Comparison of ENCODE assay signal across 8 mouse cellular contexts in the genomic region with DNA sequence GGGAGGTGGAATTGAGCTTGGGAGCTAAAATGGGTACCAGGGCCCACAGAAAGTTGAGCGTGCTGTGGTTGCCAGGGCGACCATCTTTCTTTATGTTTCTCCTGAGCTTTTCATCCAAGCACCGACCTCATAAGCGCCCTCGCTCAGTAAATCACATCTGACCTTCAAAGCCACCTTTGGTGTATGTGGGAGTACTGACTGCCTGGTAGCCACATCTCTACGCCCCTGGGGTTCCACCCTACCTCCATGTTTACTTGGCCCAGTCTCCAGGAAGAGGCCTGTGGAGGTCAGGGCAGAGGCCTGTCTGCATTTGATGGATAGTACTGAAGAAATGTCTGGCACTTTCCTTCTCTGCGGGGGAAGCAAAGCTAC. TPM values are rescaled to one million over a fixed set of nuclear protein-coding genes. Genes with fewer than 3 reads are reported as not detected.
DNase-seq lines count a peak whose midpoint lies in the region; ATAC-seq and TF ChIP-seq lines count a peak whose summit lies in the region.

No protein-coding gene starts in this region.

- no peak for DNase-seq in forebrain, postnatal 0 days
- peak; percentile 68 for DNase-seq in lung, postnatal 36 days
- DNase-seq in urinary bladder, postnatal 4 days (ENCODE audit: low spot score in 2 of 2): no peak
- no peak for DNase-seq in layer of hippocampus, adult 11-12 months (ENCODE audit: low spot score)

- WGBS in forebrain, postnatal 0 days: 45% methylated on average over 7 of the region's 7 CpGs
- 18% methylated on average over 7 of the region's 7 CpGs for WGBS in kidney, embryonic 15.5 days

- H3K4me2 ChIP-seq in forebrain, postnatal 0 days (ENCODE audit: low read depth): peak overlapping the region; percentile 52
- H3K4me2 ChIP-seq in kidney, embryonic 15.5 days: peak overlapping the region; percentile 59

- no peak for TF ChIP-seq CTCF in forebrain, postnatal 0 days (IDR thresholded peaks at IDR 0.05; ENCODE audit: low read depth)

- H3K9ac ChIP-seq in forebrain, postnatal 0 days: peak overlapping the region; percentile 52
- H3K9ac ChIP-seq in kidney, embryonic 15.5 days: peak overlapping the region; percentile 29; the same call in 1 of the 2 replicates

- no peaks in the 10 kb centered on the region for H3K36me3 ChIP-seq in megakaryocyte, embryonic 14.5 days (replicated peaks; ENCODE audit: low read length)
- no peaks in the 10 kb centered on the region for H3K36me3 ChIP-seq in forebrain, postnatal 0 days (ENCODE audit: insufficient read depth)
- no peaks in the 10 kb centered on the region for H3K36me3 ChIP-seq in kidney, embryonic 15.5 days

- peaks cover 54% of the 10 kb centered on the region for H3K4me1 ChIP-seq in megakaryocyte, embryonic 14.5 days
- peaks cover 13% of the 10 kb centered on the region; the same call in 1 of the 2 replicates for H3K4me1 ChIP-seq in forebrain, postnatal 0 days (ENCODE audit: insufficient read depth)
- peaks cover 41% of the 10 kb centered on the region for H3K4me1 ChIP-seq in kidney, embryonic 15.5 days

- H3K27ac ChIP-seq in forebrain, postnatal 0 days (ENCODE audit: low read depth, low read length): peak overlapping the region; percentile 65
- peak overlapping the region; percentile 96 for H3K27ac ChIP-seq in kidney, embryonic 15.5 days

- peak overlapping the region; percentile 88 for H3K4me3 ChIP-seq in megakaryocyte, embryonic 14.5 days (replicated peaks)
- H3K4me3 ChIP-seq in forebrain, postnatal 0 days (ENCODE audit: low read depth, low read length): peak overlapping the region; percentile 39
- H3K4me3 ChIP-seq in kidney, embryonic 15.5 days (replicated peaks): peak overlapping the region; percentile 31

- ATAC-seq in megakaryocyte, adult 5-6 weeks (ENCODE audit: poor library complexity, severe bottlenecking): no peak
- ATAC-seq in forebrain, postnatal 0 days: no peak
- peak; percentile 46 for ATAC-seq in kidney, embryonic 15.5 days (replicated peaks; ENCODE audit: low FRiP score)
- ATAC-seq in cerebellum, adult (ENCODE audit: insufficient number of reproducible peaks, low FRiP score, low TSS enrichment): no peak

- H3K9me3 ChIP-seq in megakaryocyte, embryonic 14.5 days: no peaks in the 10 kb centered on the region; the same call in 1 of the 2 replicates
- H3K9me3 ChIP-seq in forebrain, postnatal 0 days (ENCODE audit: low read length): no peaks in the 10 kb centered on the region
- H3K9me3 ChIP-seq in kidney, embryonic 15.5 days (replicated peaks): no peaks in the 10 kb centered on the region

- no peaks in the 10 kb centered on the region for H3K27me3 ChIP-seq in megakaryocyte, embryonic 14.5 days (replicated peaks)
- no peaks in the 10 kb centered on the region for H3K27me3 ChIP-seq in forebrain, postnatal 0 days (ENCODE audit: insufficient read depth, low read length)
- no peaks in the 10 kb centered on the region for H3K27me3 ChIP-seq in kidney, embryonic 15.5 days

RNA-seq across cellular contexts. Expression of a gene that starts 13.7 kb away (rescaled TPM):
- polyA plus RNA-seq in megakaryocyte, embryonic 14.5 days (2012; ENCODE audit: insufficient read depth, low replicate concordance): 15.5 and 21.9 TPM in 2 replicates
- total RNA-seq in megakaryocyte, adult 5-6 weeks (2015): 13.7 and 14.7 TPM in 2 replicates
- total RNA-seq in megakaryocyte, adult 5-6 weeks (2017): 14.9 and 20.5 TPM in 2 replicates
- 49.7 and 51.5 TPM in 2 replicates for total RNA-seq in forebrain, postnatal 0 days (2014; rRNA removed)
- 16.0 and 20.6 TPM in 2 replicates for polyA plus RNA-seq in forebrain, postnatal 0 days (2015; fragmentation: Nextera tagmentation; extraction: Ambion mirVana)
- 32.9 and 38.1 TPM in 2 replicates for polyA plus RNA-seq in kidney, embryonic 15.5 days (2015; fragmentation: Nextera tagmentation; extraction: Ambion mirVana)

RNA-seq across cellular contexts. Expression of a gene that starts 18.6 kb away (rescaled TPM):
- polyA plus RNA-seq in megakaryocyte, embryonic 14.5 days (2012; ENCODE audit: insufficient read depth, low replicate concordance): 2.6 TPM in 1 of 2 replicates, not detected in the other
- not detected in 2 replicates for total RNA-seq in megakaryocyte, adult 5-6 weeks (2015)
- 0.08 TPM in 1 of 2 replicates, not detected in the other for total RNA-seq in megakaryocyte, adult 5-6 weeks (2017)
- total RNA-seq in forebrain, postnatal 0 days (2014; rRNA removed): 2.7 and 6.9 TPM in 2 replicates
- polyA plus RNA-seq in forebrain, postnatal 0 days (2015; fragmentation: Nextera tagmentation; extraction: Ambion mirVana): 1.7 and 2.1 TPM in 2 replicates
- 13.6 and 16.2 TPM in 2 replicates for polyA plus RNA-seq in kidney, embryonic 15.5 days (2015; fragmentation: Nextera tagmentation; extraction: Ambion mirVana)

RNA-seq across cellular contexts. Expression of a gene that starts 28.8 kb away (rescaled TPM):
- polyA plus RNA-seq in megakaryocyte, embryonic 14.5 days (2012; ENCODE audit: insufficient read depth, low replicate concordance): 10.5 TPM in 1 of 2 replicates, not detected in the other
- 51.8 and 57.3 TPM in 2 replicates for total RNA-seq in megakaryocyte, adult 5-6 weeks (2015)
- total RNA-seq in megakaryocyte, adult 5-6 weeks (2017): 103 and 111 TPM in 2 replicates
- total RNA-seq in forebrain, postnatal 0 days (2014; rRNA removed): 199 and 239 TPM in 2 replicates
- polyA plus RNA-seq in forebrain, postnatal 0 days (2015; fragmentation: Nextera tagmentation; extraction: Ambion mirVana): 170 and 191 TPM in 2 replicates
- 236 and 238 TPM in 2 replicates for polyA plus RNA-seq in kidney, embryonic 15.5 days (2015; fragmentation: Nextera tagmentation; extraction: Ambion mirVana)

RNA-seq across cellular contexts. Expression of a gene that starts 43.7 kb away (rescaled TPM):
- polyA plus RNA-seq in megakaryocyte, embryonic 14.5 days (2012; ENCODE audit: insufficient read depth, low replicate concordance): 3.0 and 5.3 TPM in 2 replicates
- total RNA-seq in megakaryocyte, adult 5-6 weeks (2015): 41.6 and 47.3 TPM in 2 replicates
- total RNA-seq in megakaryocyte, adult 5-6 weeks (2017): 40.9 and 49.5 TPM in 2 replicates
- 41.4 and 48.2 TPM in 2 replicates for total RNA-seq in forebrain, postnatal 0 days (2014; rRNA removed)
- polyA plus RNA-seq in forebrain, postnatal 0 days (2015; fragmentation: Nextera tagmentation; extraction: Ambion mirVana): 79.1 and 80.4 TPM in 2 replicates
- polyA plus RNA-seq in kidney, embryonic 15.5 days (2015; fragmentation: Nextera tagmentation; extraction: Ambion mirVana): 69.9 and 70.6 TPM in 2 replicates

RNA-seq across cellular contexts. Expression of a gene that starts 57.4 kb away (rescaled TPM):
- 2.3 and 3.1 TPM in 2 replicates for polyA plus RNA-seq in megakaryocyte, embryonic 14.5 days (2012; ENCODE audit: insufficient read depth, low replicate concordance)
- 0.21 and 0.33 TPM in 2 replicates for total RNA-seq in megakaryocyte, adult 5-6 weeks (2015)
- 1.1 and 3.0 TPM in 2 replicates for total RNA-seq in megakaryocyte, adult 5-6 weeks (2017)
- total RNA-seq in forebrain, postnatal 0 days (2014; rRNA removed): 47.4 and 50.8 TPM in 2 replicates
- 23.7 and 25.0 TPM in 2 replicates for polyA plus RNA-seq in forebrain, postnatal 0 days (2015; fragmentation: Nextera tagmentation; extraction: Ambion mirVana)
- polyA plus RNA-seq in kidney, embryonic 15.5 days (2015; fragmentation: Nextera tagmentation; extraction: Ambion mirVana): 15.4 and 17.3 TPM in 2 replicates

Comparison
In these comparisons a context has a peak if more than half of its experiments do, and no peak if none do; other contexts are left out.
1. H3K4me3 ChIP-seq: peak in every context shown above with its lines; median percentile 88 in megakaryocyte, embryonic 14.5 days; 39 in forebrain, postnatal 0 days; 31 in kidney, embryonic 15.5 days.
2. RNA of a gene that starts 28.8 kb away (polyA plus RNA-seq): 236 to 238 TPM in kidney, embryonic 15.5 days and 170 to 191 TPM in forebrain, postnatal 0 days; 10.5 TPM in megakaryocyte, embryonic 14.5 days; every median in the first group is over 10 times any median in the second.